Mouse (Mus musculus) B cell, adult 2 months (primary cell): ENCODE measurements around the gene Zfp507.

Source experiments
- DNase-seq, 2 experiments: peaks; one replicate each; pipeline ENCODE4 v3.0.0; 2022

The Zfp507 gene

GRCm38 (mm10) chr7:35802906-35803595 is at the start of gene Zfp507:
TSS of gene Zfp507 (minus strand) at chr7:35803003.
- DNase-seq, result peak; percentile 92 to 94

- DNase-seq, result no peak
Observed at GRCm38 (mm10) chr7:35850426-35850825, 47.6 kb upstream of the Zfp507 start.

- DNase-seq, result no peak
Observed at GRCm38 (mm10) chr7:35848526-35848925, 45.7 kb upstream of the Zfp507 start.

GRCm38 (mm10) chr7:35840504-35840903 is 37.7 kb upstream of the Zfp507 start:
- DNase-seq, result no peak

- no peak for DNase-seq
Observed at GRCm38 (mm10) chr7:35836851-35837250, 34.0 kb upstream of the Zfp507 start.

- DNase-seq, result no peak
Observed at GRCm38 (mm10) chr7:35836415-35836814, 33.6 kb upstream of the Zfp507 start.

GRCm38 (mm10) chr7:35830119-35830518 is 27.3 kb upstream of the Zfp507 start:
- DNase-seq, result no peak

- DNase-seq, result no peak
Observed at GRCm38 (mm10) chr7:35823906-35824305, 21.1 kb upstream of the Zfp507 start.

- no peak for DNase-seq
Observed at GRCm38 (mm10) chr7:35822320-35822719, 19.5 kb upstream of the Zfp507 start.

- no peak for DNase-seq
Observed at GRCm38 (mm10) chr7:35821357-35821756, 18.6 kb upstream of the Zfp507 start.

- no peak for DNase-seq
Observed at GRCm38 (mm10) chr7:35819486-35819885, 16.7 kb upstream of the Zfp507 start.

GRCm38 (mm10) chr7:35814759-35815551 is 12.2 kb upstream of the Zfp507 start:
- no peak for DNase-seq

GRCm38 (mm10) chr7:35813306-35813705 is 10.5 kb upstream of the Zfp507 start:
- DNase-seq, result no peak

- DNase-seq, result no peak
Observed at GRCm38 (mm10) chr7:35810736-35811135, 7.9 kb upstream of the Zfp507 start.

GRCm38 (mm10) chr7:35804206-35804605 is 1.4 kb upstream of the Zfp507 start:
- no peak for DNase-seq

GRCm38 (mm10) chr7:35802201-35802905 is 450 bp downstream of the Zfp507 start:
- DNase-seq, result no peak

- peak; percentile 7 to 23 for DNase-seq
Observed at GRCm38 (mm10) chr7:35796123-35796522, 6.7 kb downstream of the Zfp507 start.

- DNase-seq, result no peak
Observed at GRCm38 (mm10) chr7:35794145-35794664, 8.6 kb downstream of the Zfp507 start.

- DNase-seq, result no peak
Observed at GRCm38 (mm10) chr7:35792150-35792848, 10.5 kb downstream of the Zfp507 start.

GRCm38 (mm10) chr7:35790926-35791325 is 11.9 kb downstream of the Zfp507 start:
- no peak for DNase-seq

- no peak for DNase-seq
Observed at GRCm38 (mm10) chr7:35790201-35790600, 12.6 kb downstream of the Zfp507 start.

- no peak for DNase-seq
Observed at GRCm38 (mm10) chr7:35785579-35785978, 17.2 kb downstream of the Zfp507 start.

- no peak for DNase-seq
Observed at GRCm38 (mm10) chr7:35782252-35782651, 20.6 kb downstream of the Zfp507 start.
